Mouse (Mus musculus): ENCODE measurements around the gene Crybg2.

DNA sequence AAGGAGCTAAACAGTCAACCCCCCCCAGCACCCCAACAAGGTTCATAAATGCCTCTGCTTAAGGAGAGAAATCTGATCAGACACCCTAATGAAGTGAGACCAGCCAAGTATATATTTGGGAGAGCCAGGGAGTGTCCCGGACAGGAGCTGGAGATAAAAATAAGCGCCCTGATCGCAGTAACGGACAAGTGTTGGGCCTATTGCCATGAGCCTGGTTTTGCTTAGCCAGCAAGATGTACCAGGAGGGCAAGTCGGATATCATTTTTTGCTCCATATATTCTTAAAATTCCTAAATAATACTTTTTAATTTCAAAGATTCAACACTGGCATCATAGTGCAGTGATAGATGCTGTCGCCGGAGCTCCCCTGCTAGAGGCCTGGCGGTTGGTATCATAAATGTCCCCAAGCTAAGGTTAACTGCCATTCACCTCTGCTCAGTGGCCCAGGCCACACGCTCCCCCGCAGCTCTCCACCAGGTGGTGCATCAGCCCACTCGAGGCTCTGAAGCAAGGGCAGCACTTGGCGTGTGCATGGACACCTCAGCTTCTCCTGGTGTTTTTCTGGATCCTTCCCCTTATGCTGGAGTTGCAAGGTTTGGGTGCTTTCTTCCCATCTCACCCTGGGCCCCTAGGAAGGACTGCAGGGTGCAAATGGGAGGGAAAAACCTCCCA is 47.6 kb upstream of the Crybg2 start:
- TF ChIP-seq CTCF (conservative IDR thresholded peaks at IDR 0.05; ENCODE audit: low read length) (peak; percentile 36), NANOG (IDR thresholded peaks at IDR 0.05; ENCODE audit: borderline replicate concordance, low read length) (no peak)
